Mouse (Mus musculus) heart, postnatal 25 days (tissue): ENCODE measurements at regions not wholly inside any gene's neighbourhood (a gene's known extent, or its start where the extent isn't known, plus 50 kb on each side); places are given as distances from the start of the nearest gene placed in this dataset.

ENCODE experiments used
- DNase-seq: peaks from one replicate; pipeline ENCODE4 v3.0.0; 2022; ENCODE audit warnings: low spot score
- intact Hi-C: fragments of 180-260 bp; cut with DNase I; formaldehyde crosslinking; loops from one replicate; pipeline ENCODE4 v1.15.1; 2025

DNA sequence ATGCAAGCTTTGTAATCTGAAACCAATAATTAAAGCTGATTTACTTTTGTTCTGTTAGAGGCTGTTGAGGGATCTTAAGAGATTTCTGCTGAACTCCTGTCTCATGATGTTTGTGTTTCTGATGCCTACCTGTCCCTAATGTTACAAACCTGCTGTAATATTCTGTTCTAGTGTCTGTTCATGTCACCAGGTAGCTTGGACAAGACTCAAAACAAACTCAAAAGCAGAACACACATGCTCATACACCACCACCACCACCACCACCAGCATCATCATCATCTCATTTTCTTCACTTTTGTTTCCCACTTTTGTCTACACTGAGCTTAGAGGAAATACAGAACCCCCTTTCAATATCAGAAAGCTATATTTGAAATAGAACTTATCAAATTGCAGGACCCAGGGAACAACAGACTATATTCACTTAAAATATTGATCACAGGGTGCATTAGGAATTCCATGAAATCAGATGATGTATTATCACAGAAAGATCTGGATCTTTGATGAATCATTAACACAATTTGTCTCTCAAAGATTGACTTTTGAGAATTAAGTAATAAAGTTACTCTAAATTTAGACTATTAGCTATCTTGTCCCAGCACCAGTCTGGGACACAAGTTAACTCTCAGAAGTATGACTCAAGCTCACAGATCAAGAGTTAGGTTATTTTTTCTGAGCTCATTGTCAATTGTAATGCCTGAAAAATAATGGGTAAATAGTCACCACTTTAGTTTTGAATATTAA, 521.0 kb downstream of the 1190002N15Rik start:
- intact Hi-C loops = no loop called here

DNA sequence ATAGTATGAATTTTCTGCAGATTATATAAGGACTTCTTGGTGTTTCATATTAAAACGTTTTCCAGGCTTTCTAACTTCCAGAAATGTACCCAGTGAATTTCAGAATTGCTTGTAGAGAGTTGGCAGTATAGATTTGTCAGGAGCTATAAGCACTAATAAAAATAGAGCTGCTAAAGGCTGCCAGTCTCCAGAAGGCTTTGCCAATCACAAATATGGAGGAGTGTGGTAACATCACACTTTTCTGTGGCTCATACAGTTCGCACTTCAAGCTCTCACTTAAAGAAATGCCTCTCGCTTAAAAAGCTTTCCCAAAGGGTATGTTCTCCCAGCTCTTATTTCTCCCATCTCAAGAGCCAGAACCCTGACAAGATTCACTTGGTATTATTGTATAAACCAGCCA, 545.7 kb downstream of the 1190002N15Rik start:
- intact Hi-C loops = no loop called here
- DNase-seq = no peak

More for the DNA sequence above, 521.0 kb downstream of the 1190002N15Rik start:
- DNase-seq = no peak

DNA sequence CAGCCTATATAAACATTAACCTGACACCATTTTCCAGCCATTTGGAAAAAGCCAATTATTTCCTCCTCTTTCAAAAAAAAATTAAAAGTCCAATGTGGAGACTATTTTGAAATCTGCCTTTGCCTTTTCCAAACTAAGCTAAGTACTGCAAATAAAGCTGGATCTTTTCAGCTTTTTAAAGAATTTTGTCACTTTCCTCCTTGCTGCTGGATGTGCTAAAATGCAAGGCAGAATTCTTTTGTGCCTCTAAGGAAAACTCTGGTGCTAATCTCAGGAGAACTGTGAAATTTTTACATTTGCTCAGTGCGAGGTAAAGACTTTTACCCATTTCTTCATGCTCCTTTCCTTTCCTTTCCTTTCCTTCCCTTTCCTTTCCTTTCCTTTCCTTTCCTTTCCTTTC, 546.7 kb downstream of the 1190002N15Rik start:
- intact Hi-C loops = no loop called here
- DNase-seq = no peak

DNA sequence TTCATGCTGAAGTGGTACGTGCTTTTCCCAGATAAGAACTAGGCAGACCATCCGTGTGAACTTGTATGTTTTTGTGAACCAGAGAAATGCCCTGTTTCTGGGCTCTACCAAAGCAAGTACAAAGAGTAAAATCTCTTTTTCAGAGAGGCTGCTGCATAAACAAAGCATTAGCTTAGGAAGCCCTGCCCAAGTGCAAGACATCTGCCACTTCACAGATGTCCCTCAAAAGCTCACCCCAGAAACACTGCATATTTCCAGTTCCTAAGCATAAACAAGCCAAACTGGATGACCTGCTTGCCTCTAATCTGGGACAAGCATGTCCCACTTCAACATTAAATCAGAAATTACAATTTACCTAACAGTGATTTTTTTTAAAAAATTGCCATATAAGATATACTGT, 556.7 kb downstream of the 1190002N15Rik start:
- no peak for DNase-seq
- intact Hi-C loops = no loop called here

DNA sequence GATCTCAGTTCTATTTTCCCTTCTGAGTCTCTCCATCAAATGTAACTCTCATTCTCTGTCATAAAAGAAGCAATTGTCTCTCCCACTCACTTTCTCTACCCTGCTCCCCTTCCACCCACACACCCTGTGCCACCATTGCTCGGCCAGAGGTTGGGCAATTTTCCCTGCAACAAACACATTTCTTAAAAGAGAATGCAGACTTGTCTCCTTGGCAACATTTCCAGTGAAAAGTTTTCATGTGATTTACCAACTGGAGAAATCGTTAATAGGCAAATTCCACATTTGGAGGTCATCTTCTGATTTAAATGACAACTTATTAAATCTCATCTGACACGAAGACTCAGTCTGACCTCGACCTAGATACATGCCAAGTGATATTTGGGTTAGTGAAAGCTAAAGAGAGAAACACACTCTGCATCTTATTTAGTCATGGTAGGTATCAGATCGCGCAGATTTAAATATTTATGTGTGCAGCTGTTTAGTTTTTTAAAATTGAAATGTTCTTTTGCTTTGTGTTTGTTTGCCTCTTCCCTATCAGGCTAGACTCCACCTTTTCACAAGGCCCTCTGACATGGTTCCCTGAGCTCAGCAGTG, 568.1 kb downstream of the 1190002N15Rik start:
- intact Hi-C loops = no loop called here

DNA sequence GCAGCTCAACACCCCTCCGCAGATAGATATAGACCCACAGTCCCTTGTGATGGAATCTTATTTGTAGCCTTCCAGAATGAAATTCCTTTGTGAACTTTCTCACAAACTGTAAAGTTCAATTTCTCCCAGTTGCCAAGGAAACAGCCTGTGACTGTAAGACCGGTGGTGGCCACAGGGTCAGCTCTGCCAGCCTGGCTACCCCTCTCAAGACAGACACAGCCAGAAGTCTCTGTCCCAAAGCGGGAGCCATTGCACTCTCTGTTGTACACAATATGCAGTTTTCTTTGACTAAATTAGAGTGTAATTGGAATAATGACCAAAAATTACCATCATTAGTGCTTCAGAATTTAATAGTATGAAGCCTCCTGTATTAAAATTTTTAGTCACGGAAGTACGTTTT, 568.8 kb downstream of the 1190002N15Rik start:
- DNase-seq = no peak
- intact Hi-C loops = no loop called here

More for the DNA sequence above, 568.1 kb downstream of the 1190002N15Rik start:
- DNase-seq = no peak

DNA sequence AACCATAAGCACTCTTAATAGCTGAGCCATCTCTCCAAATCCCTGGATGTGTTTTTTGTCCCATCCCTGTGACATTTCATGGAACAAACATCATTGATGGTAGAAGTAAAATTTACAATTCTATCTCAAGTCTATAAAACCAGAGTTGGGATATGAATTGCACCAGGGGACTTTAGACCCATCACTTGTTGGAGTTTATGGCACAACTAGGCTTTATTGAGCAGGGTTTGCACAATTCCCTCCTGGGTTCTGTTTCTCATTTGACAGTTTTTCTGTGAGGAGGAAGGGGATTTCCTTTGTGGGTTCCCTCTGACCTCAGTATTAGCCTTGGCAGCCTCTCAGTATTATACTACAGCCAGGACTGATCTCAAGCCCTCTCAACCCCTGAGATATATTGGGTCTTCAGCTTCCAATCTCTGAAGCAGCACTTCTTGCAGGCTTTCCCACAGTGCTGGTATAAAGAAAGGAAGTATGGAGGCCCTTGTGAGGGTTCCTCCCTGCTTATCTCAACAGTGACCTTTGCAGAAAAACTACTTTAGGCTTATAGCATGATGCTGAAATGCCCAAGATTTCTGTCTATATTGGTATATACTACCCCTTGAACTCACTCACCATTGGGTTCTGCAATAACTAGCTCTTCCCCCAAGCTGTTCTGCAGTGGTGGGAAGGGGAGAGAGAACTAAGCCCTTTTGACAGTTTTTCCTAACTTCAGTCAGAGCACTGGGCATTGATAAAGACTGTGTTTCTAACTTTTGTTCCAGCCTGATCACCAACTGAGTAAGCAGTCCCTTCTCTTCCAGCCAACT, 582.4 kb downstream of the 1190002N15Rik start:
- DNase-seq = no peak
- intact Hi-C loops = no loop called here

DNA sequence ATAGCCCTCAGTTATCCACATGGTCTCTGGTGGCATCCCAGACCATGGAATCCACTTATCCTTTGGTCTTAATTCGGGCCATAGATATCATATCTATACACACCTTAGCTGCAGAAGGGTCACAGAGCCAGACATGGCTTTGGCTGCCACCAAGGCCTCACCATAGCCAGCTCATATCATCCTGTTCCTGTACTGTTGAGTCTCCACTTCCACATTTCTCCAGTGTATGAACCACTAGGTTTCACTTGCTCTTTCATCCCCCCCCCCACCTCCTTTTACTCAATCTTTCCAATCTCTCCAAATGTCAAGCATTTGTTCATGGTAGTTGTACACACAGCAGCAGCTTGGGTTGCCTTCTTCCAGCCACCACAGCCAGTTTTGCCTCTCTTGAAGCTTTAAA, 589.2 kb downstream of the 1190002N15Rik start:
- no peak for DNase-seq
- intact Hi-C loops = no loop called here

DNA sequence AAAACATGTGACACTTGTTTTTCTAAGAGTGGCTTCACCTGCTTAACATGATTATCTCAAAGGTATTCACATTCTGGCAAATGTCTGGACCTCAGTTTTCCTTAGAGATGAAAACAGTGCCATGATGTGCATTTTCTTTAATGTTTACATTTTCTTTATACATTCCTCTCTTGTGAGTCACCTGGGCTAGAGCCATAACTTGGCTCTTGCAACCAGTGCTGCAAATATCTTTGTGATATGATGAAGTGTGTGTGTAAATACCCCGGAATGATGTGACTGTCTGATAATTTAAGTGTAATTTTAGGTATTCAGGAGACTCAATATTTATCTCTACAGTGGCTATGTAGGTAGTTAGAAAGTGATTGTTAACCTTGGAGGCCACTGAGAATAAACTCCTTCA, 590.8 kb downstream of the 1190002N15Rik start:
- DNase-seq = no peak
- intact Hi-C loops = no loop called here

DNA sequence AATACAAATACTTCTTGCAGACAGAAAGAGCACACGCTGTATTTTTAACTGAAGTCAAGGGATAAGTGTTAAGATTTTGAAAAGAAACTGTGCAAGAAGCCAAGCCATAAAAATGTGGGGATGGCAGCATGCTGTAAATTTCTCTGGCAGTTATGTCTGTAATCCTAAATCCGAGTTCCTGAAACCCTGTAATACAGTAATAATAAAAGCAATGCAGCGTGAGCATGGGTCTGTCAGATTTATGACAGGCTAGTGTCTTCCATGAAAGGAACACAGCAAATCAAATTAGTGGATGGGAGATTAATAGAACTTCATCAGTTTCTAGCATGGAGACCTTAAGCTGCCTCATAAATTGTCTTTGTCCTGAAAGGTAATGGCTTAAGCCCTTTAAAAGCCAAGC, 597.7 kb downstream of the 1190002N15Rik start:
- intact Hi-C loops = no loop called here
- no peak for DNase-seq

DNA sequence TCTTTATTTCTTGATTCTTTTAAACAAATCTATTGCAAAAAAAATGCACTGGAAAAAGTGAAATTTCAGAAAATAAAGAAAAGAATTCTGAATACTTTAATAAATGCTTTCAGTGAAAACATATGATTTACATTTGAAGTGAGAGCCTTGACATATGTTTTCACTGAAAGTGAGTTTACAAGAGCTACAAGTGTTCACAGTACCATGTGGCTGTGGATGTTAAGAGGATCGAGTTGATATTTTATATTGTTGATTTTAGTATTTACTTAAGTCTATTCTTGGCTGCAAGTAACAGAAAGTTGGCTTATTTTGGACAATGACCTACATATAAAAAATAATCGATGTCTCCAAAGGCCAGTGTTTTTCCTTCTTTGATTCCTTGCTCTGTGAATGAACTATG, 607.2 kb downstream of the 1190002N15Rik start:
- intact Hi-C loops = no loop called here
- DNase-seq = no peak

DNA sequence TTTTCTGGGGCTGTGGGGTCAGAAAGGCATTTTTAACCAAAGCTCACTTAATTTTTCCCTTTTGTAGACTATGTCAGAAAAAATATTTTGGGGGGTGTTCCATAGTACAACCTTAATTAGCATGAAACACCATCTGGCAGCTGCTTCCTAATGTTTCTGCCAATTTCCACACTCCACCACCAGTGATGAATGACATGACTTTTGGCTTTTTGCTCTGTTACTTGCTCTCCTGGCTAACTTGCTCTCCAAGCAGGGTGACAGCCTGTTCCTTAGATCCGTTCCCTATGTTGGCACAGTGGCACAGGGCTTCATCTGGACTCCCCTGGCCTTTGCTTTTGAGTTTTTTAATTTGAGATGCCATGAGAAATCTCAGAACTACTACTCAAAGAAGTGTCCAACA, 648.6 kb downstream of the 1190002N15Rik start:
- no peak for DNase-seq
- intact Hi-C loops = no loop called here

DNA sequence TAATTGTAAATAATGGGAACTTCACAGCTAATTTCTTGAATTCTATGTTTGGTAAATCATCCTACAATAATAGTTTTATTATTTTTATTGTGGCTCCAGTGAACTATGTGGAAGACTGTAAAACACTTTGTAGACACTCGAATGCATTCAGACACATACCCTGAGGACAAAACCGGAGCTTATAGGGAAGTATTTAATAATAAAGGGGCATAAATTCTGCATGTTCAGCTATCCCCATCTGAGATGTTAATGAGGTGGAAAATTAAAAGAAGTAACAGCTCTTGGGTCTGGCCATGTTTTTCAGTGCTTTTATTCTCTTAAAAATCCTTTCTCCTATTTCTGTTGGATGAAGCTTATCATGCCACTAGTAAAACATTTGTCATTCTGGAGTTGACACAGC, 657.8 kb downstream of the 1190002N15Rik start:
- no peak for DNase-seq
- intact Hi-C loops = no loop called here

DNA sequence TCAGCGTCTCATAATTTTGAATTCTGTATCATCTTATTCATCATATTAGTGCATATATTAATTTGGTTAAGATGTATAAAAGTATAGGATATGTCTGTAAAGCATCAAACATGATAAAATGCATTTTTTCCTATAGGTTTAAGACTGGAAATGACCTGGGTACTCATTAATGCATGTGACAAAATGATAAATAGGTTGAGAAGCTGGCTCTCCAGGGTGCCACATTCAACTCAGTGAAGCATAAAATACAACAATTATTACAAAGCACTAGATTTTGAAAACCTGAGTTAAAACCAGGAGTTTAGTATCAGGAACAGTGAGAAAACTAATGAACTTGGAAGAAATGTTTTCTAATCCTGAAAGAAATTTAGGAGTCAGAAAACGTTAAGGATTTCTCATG, 658.3 kb downstream of the 1190002N15Rik start:
- intact Hi-C loops = no loop called here
- no peak for DNase-seq

DNA sequence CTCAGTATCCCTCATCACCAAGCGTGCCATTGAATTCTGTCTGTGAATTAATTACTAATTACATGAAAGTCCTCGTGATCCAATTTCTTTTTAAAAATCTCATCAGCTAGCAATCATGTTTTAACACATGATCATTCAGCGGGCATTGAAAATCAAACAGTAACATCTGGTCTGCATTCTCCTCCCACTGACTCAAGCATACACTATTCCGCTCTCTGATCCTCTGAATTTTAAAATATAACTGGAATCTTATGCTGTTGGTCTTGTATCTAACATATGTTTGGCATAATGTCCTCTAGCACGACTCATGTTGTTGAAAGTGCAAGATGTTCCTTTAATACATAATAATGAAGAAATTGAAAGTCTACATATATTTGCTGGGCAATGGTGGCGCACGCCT, 667.1 kb downstream of the 1190002N15Rik start:
- intact Hi-C loops = no loop called here
- DNase-seq = no peak

DNA sequence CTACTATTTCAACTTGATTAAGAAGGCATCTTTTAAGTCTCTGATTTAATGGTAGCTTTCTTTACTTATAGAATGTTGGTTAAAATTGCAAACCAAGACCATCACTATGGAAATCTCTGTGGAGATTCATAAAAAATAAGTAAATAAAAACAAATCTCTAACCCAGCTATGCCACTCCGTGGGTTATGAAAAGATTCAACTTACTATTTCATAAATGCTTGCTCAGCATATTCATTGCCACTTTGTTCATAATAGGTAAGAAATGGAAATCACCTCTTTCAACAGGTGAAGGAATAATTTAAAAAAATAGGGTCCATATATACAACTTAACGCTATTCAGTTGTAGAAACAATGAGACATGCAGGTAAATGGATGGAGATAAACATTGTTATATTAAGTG, 679.9 kb downstream of the 1190002N15Rik start:
- intact Hi-C loops = no loop called here
- no peak for DNase-seq

DNA sequence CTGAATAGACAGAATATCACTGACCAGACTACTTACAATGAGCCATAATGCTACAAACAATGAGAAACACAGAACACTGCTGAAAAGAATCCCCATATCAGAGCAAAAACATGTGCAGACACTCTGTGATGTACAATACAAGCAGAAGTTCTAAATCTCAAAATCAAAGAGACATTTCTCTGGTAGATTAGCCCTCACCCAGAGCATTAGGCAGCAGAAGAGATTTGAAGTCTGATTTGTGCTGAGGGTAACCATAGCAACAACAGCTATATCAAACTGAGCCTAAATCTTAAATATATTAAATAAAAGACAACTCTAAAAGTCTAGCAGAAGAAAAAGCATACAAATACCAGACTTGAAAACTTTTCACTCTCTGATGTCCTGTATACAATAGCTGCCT, 691.5 kb downstream of the 1190002N15Rik start:
- intact Hi-C loops = no loop called here
- DNase-seq = no peak

DNA sequence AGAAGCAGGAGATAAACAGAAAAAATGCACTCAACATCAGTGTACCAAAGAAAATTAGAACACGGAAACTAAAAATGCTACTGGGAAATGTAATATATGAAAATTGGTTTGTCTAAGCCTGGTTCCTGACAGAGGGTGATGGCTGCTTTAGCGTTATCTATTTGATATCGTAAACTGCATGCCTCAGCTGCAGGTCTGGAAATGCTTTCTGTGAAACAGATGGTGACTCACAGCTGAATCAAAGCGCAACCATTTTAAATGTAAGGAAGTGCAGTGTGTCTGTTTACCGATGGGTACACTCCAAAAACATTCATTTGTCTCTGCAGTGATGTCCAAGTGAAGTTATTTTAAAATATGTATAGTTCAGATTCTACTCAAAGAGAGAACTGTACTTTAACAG, 694.0 kb downstream of the 1190002N15Rik start:
- DNase-seq = no peak
- intact Hi-C loops = no loop called here
